Mouse (Mus musculus) T-helper 17 cell (primary cell): ENCODE data around the gene Mlycd.
"Not testable (repeated sequence)": the region's sequence is repeated elsewhere in the genome, so short reads cannot be mapped to it uniquely, and the experiment has no call there.

Source experiments
- in situ Hi-C, 2 experiments: fragments of 300-600 bp; cut with MboI, MseI; formaldehyde crosslinking; loops; 1 replicate in 1 of 2; 2 replicates in 1 of 2; pipeline ENCODE4 v1.15.1; 2025; ENCODE audit warnings: high pct_unique_total_duplicates in 2 of 2

The Mlycd gene

GRCm38 (mm10) chr8:119394524-119395026 is at the start of gene Mlycd:
Gene Mlycd (plus strand): TSS chr8:119394878.
- in situ Hi-C loops, result no loop called here

- in situ Hi-C loops, result no loop called here
Observed at GRCm38 (mm10) chr8:119345029-119345682, 49.5 kb upstream of the Mlycd start.

- in situ Hi-C loops, result no loop called here
Observed at GRCm38 (mm10) chr8:119345683-119346075, 49.0 kb upstream of the Mlycd start.

GRCm38 (mm10) chr8:119351647-119352046 is 43.0 kb upstream of the Mlycd start:
- in situ Hi-C loops, result no loop called here

GRCm38 (mm10) chr8:119352977-119353658 is 41.6 kb upstream of the Mlycd start:
- in situ Hi-C loops, result no loop called here

- in situ Hi-C loops, result no loop called here
Observed at GRCm38 (mm10) chr8:119353659-119354023, 41.0 kb upstream of the Mlycd start.

GRCm38 (mm10) chr8:119356631-119357030 is 38.0 kb upstream of the Mlycd start:
- in situ Hi-C loops, result not testable (repeated sequence)

GRCm38 (mm10) chr8:119358175-119358574 is 36.5 kb upstream of the Mlycd start:
- in situ Hi-C loops, result no loop called here

- in situ Hi-C loops, result no loop called here
Observed at GRCm38 (mm10) chr8:119358836-119359235, 35.8 kb upstream of the Mlycd start.

- in situ Hi-C loops, result no loop called here
Observed at GRCm38 (mm10) chr8:119360686-119361295, 33.9 kb upstream of the Mlycd start.

- in situ Hi-C loops, result not testable (repeated sequence)
Observed at GRCm38 (mm10) chr8:119374716-119375115, 20.0 kb upstream of the Mlycd start.

GRCm38 (mm10) chr8:119378476-119378875 is 16.2 kb upstream of the Mlycd start:
- in situ Hi-C loops, result no loop called here

- in situ Hi-C loops, result loop anchor here in 1 of 2 experiments (5.0 kb wide), 1 partner anchor 68 kb away; no protein-coding TSS in a partner anchor
Observed at GRCm38 (mm10) chr8:119380619-119381018, 14.1 kb upstream of the Mlycd start.

- in situ Hi-C loops, result loop anchor here in 1 of 2 experiments (5.0 kb wide), 1 partner anchor 72 kb away; no protein-coding TSS in a partner anchor
Observed at GRCm38 (mm10) chr8:119384478-119384877, 10.2 kb upstream of the Mlycd start.

- in situ Hi-C loops, result no loop called here
Observed at GRCm38 (mm10) chr8:119385854-119386253, 8.8 kb upstream of the Mlycd start.

- in situ Hi-C loops, result no loop called here
Observed at GRCm38 (mm10) chr8:119386988-119387387, 7.7 kb upstream of the Mlycd start.

GRCm38 (mm10) chr8:119394097-119394496 is 581 bp upstream of the Mlycd start:
- in situ Hi-C loops, result no loop called here

- in situ Hi-C loops, result no loop called here
Observed at GRCm38 (mm10) chr8:119395072-119395950, 633 bp downstream of the Mlycd start.

- in situ Hi-C loops, result no loop called here
Observed at GRCm38 (mm10) chr8:119398558-119398957, 3.9 kb downstream of the Mlycd start.

GRCm38 (mm10) chr8:119399255-119399654 is 4.6 kb downstream of the Mlycd start:
- in situ Hi-C loops, result no loop called here

- in situ Hi-C loops, result no loop called here
Observed at GRCm38 (mm10) chr8:119400122-119400671, 5.5 kb downstream of the Mlycd start.
